Mouse (Mus musculus) forebrain, embryonic 15.5 days (tissue): Measurements from ENCODE around the gene Zfp575. TPM values are rescaled to one million over a fixed set of nuclear protein-coding genes. Genes with fewer than 3 reads are reported as not detected.
"Not testable (repeated sequence)": the region's sequence is repeated elsewhere in the genome, so short reads cannot be mapped to it uniquely, and the experiment has no call there.

ENCODE experiments used
- ATAC-seq: fragments of 200-750 bp; cut with Nextera tagmentation; replicated peaks from 2 replicates; pipeline ENCODE4 v1.8.0; 2017; ENCODE audit warnings: mild to moderate bottlenecking, moderate TSS enrichment, moderate library complexity
- H3K27ac ChIP-seq: fragments of 300-500 bp; sonication (generic); replicated peaks from 2 replicates; pipeline ENCODE4 v1.5.1; 2015; ENCODE audit warnings: mild to moderate bottlenecking, inconsistent platforms
- H3K27me3 ChIP-seq: fragments of 300-500 bp; sonication (generic); 2 replicates; pipeline ENCODE4 v1.6.1; 2015; ENCODE audit warnings: inconsistent platforms
- H3K36me3 ChIP-seq: fragments of 300-500 bp; sonication (generic); 2 replicates; pipeline ENCODE4 v1.6.1; 2015; ENCODE audit warnings: mild to moderate bottlenecking, inconsistent platforms
- H3K4me1 ChIP-seq: fragments of 300-500 bp; sonication (generic); 2 replicates; pipeline ENCODE4 v1.6.1; 2015; ENCODE audit warnings: inconsistent platforms
- H3K4me2 ChIP-seq: fragments of 300-500 bp; sonication (generic); replicated peaks from 2 replicates; pipeline ENCODE4 v1.6.1; 2015; ENCODE audit warnings: mild to moderate bottlenecking, inconsistent platforms
- H3K4me3 ChIP-seq: fragments of 300-500 bp; sonication (generic); 2 replicates; pipeline ENCODE4 v1.5.1; 2015; ENCODE audit warnings: mild to moderate bottlenecking, inconsistent platforms
- H3K9ac ChIP-seq: fragments of 300-500 bp; sonication (generic); replicated peaks from 2 replicates; pipeline ENCODE4 v1.6.1; 2015; ENCODE audit warnings: mild to moderate bottlenecking, inconsistent platforms
- H3K9me3 ChIP-seq: fragments of 300-500 bp; sonication (generic); 2 replicates; pipeline ENCODE4 v1.6.1; 2016; ENCODE audit warnings: inconsistent platforms
- WGBS: fragments of 180-500 bp; shearing (Covaris S2); methylation state at CpG from one replicate; pipeline ENCODE4 v1.1.7; 2015; ENCODE audit warnings: mixed read lengths; 5-methylcytosine and 5-hydroxymethylcytosine counted together
- polyA plus RNA-seq: library from polyadenylated mRNA; unstranded; fragments of >200 nt; fragmentation: Nextera tagmentation; extraction: Ambion mirVana; gene quantifications from 2 replicates; pipeline ENCODE4 v1.2.1, GENCODE M21; 2015

Gene Zfp575
- 11.6 and 11.7 TPM in 2 replicates for polyA plus RNA-seq

DNA sequence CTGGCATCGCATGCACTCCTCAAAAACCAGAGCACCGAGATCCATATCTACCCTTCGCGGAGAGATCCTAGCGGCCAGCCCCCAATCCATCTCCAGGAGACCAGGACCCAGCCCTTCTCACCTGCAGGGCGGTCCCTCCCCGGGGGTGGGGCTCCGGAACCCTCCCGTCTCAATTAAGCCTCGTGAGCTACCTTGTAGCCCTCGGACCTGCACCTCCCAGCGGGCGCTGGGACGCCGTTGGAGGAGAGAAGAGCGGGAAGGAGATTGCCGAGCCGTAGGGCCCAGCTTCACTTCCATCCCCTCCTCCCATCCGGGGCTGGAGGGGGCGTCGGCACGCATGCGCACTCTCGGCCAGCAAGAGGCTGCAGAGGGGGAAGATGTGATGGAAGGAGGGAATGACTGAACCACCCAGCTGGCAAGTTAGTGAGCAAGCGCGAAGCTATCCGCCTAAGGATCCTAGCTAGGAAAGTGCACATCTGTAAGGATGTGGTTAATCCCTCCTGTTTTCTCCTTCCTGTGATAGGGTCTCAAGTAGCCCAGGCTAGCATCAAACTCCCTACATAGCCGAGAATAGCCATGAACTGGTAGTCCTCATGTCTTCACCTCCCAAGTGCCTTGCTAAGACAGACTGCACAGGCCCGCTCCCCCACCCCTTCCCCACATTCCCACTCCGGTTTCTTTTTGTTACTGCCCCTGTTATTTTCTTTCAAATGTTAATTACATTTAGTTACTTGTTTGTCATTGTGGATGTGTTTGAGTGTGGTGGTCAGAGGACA, at the start of gene Zfp575, which contains the start of gene Ethe1:
TSS of gene Zfp575 (minus strand) at position 312 of the 776 bp plus-strand sequence.
TSS of gene Ethe1 (plus strand) at position 214 of the 776 bp plus-strand sequence.
- H3K4me1 ChIP-seq = peaks cover 10% of the 10 kb centered on the region; the same call in 1 of the 2 replicates
- H3K4me3 ChIP-seq = peak within 1 kb of the TSS; percentile 58
- H3K27me3 ChIP-seq = peaks cover 20% of the 10 kb centered on the region
- ATAC-seq = peak; percentile 82
- 5% methylated on average over 30 of the region's 30 CpGs for WGBS
- H3K36me3 ChIP-seq = no peaks in the 10 kb centered on the region
- peak within 1 kb of the TSS; percentile 66 for H3K4me2 ChIP-seq
- H3K27ac ChIP-seq = peak within 1 kb of the TSS; percentile 79
- no peaks in the 10 kb centered on the region for H3K9me3 ChIP-seq
- peak within 1 kb of the TSS; percentile 83 for H3K9ac ChIP-seq

- Histone ChIP-seq H3K36me3 (no peaks in the 10 kb centered on the region), H3K27ac (no peak overlapping the region), H3K4me3 (peak overlapping the region; percentile 15; the same call in 1 of the 2 replicates), H3K4me1 (peaks cover 17% of the 10 kb centered on the region), H3K9ac (no peak overlapping the region), H3K27me3 (peaks cover 44% of the 10 kb centered on the region), H3K9me3 (no peaks in the 10 kb centered on the region), H3K4me2 (peak overlapping the region; percentile 82; the same call in 1 of the 2 replicates)
- 2% methylated on average over 18 of the region's 18 CpGs for WGBS
- ATAC-seq = no peak
These were observed 49.6 kb upstream of the Zfp575 start for GRCm38 (mm10) chr7:24637046-24637445.

DNA sequence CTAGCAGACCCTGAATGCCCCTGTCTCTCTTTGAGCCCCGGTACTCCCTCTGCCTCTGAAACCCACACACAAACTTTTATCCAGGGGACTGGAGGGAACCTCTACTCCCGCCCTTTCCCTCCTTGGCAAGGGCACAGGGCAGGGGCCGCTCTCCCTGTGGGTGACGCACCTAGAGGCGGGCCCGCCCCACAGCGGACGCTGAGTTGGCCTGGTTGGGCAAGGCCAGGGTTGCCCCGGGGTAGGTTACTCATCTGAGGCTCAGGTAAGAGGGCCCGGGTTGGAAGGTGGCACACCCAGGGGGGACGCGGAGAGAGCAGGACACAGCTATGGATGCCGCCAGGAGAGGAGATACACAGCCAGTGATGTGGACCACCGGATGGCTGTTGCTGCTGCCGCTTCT, 48.8 kb upstream of the Zfp575 start, which contains the start of gene Lypd3:
TSS of gene Lypd3 (plus strand) at position 287 of the 400 bp plus-strand sequence.
- Histone ChIP-seq H3K27ac (no peak within 1 kb of the TSS), H3K4me2 (peak within 1 kb of the TSS; percentile 82; the same call in 1 of the 2 replicates), H3K4me3 (peak within 1 kb of the TSS; percentile 15; the same call in 1 of the 2 replicates), H3K27me3 (peaks cover 41% of the 10 kb centered on the region), H3K9ac (no peak within 1 kb of the TSS), H3K36me3 (no peaks in the 10 kb centered on the region), H3K9me3 (no peaks in the 10 kb centered on the region), H3K4me1 (peaks cover 17% of the 10 kb centered on the region)
- 22% methylated on average over 15 of the region's 15 CpGs for WGBS
- no peak for ATAC-seq

- H3K36me3 ChIP-seq = no peaks in the 10 kb centered on the region
- 63% methylated on average over 10 of the region's 10 CpGs for WGBS
These were observed 42.9 kb upstream of the Zfp575 start for GRCm38 (mm10) chr7:24630116-24630880.

GRCm38 (mm10) chr7:24629672-24630071, 42.2 kb upstream of the Zfp575 start:
- Histone ChIP-seq H3K27ac (no peak overlapping the region), H3K4me3 (no peak overlapping the region), H3K4me2 (no peak overlapping the region), H3K36me3 (no peaks in the 10 kb centered on the region), H3K9me3 (no peaks in the 10 kb centered on the region), H3K9ac (no peak overlapping the region), H3K4me1 (peaks cover 6% of the 10 kb centered on the region; the same call in 1 of the 2 replicates), H3K27me3 (0 out of 2 replicates have a peak, but pooled peaks cover 2% of the 10 kb centered on the region)
- no peak for ATAC-seq
- 73% methylated on average over 4 of the region's 4 CpGs for WGBS

More at GRCm38 (mm10) chr7:24630116-24630880, 42.9 kb upstream of the Zfp575 start:
- Histone ChIP-seq H3K4me2 (no peak overlapping the region), H3K4me1 (peaks cover 6% of the 10 kb centered on the region; the same call in 1 of the 2 replicates), H3K27me3 (0 out of 2 replicates have a peak, but pooled peaks cover 2% of the 10 kb centered on the region), H3K4me3 (no peak overlapping the region), H3K9me3 (no peaks in the 10 kb centered on the region), H3K9ac (no peak overlapping the region), H3K27ac (no peak overlapping the region)
- no peak for ATAC-seq

DNA sequence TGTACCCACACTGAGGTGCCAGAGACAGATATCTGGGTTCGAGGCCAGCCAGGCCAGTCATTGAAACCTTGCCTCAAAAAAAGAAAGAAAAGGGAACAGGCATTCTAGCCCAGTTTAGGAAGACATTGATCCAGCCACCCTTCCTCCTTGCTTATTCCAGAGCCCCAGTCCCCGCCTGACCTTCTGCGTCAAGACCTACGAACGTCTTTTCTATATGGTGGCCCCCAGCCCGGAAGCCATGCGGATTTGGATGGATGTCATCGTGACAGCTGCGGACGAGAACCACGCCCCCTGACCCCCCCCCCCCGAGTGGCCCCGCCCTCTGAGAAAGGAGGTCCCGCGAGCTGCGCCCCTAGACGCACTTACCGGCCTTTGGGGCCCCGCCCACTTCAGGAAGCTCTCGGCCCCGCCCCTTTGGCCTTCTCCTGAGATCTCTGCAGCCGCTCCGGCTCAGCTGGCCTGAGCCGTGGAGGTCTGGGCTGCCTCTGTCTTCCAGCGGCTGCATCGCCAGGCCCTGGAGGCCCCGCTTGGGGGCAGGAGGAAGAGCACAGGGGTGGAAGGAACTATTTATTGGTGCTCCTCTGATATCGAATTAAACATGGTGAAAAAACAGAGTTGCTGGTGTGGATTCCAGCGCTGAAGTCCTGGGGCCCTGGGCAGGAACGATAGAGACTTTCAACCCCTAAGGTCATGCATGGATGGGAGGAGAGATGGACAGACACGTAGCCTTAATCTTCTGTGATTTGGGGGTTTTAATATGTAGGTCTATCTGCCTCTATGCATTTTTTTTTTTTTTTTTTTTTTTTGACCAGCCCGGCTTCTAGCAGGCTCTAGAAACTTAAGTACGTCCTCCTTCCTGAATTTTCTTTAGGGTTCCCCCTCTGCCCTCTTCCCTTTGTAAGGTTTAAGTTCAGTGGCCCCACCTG, 41.5 kb upstream of the Zfp575 start:
- ATAC-seq = peak; percentile 84
- Histone ChIP-seq H3K27me3 (0 out of 2 replicates have a peak, but pooled peaks cover 2% of the 10 kb centered on the region), H3K4me3 (peak overlapping the region; percentile 30), H3K27ac (no peak overlapping the region), H3K9me3 (no peaks in the 10 kb centered on the region), H3K4me2 (peak overlapping the region; percentile 52), H3K9ac (peak overlapping the region; percentile 35; the same call in 1 of the 2 replicates), H3K4me1 (peaks cover 6% of the 10 kb centered on the region; the same call in 1 of the 2 replicates), H3K36me3 (no peaks in the 10 kb centered on the region)
- 9% methylated on average over 28 of the region's 33 CpGs for WGBS

DNA sequence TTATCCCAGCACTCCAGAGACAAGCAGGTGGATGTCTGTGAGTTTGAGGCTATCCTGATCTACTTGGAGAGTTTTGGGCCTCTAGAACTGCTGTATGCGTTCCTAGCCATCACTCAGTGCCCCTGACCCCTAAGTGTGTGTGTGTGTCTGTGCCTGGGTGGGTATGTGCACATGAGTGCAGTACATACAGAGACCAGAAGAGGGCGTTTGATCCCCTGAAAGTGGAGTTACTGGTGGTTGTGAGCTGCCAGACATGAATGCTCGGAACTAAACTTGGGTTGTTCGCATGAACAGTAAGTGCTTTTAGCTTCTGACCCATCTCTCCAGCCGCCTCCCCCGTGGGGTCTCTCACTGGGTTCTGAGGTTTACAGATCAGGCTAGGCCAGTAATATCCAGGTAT, 35.5 kb upstream of the Zfp575 start:
- H3K9ac ChIP-seq = no peak overlapping the region
- H3K27me3 ChIP-seq = 0 out of 2 replicates have a peak, but pooled peaks cover 2% of the 10 kb centered on the region
- 86% methylated on average over 6 of the region's 6 CpGs for WGBS
- no peak overlapping the region for H3K4me2 ChIP-seq
- H3K9me3 ChIP-seq = no peaks in the 10 kb centered on the region
- H3K27ac ChIP-seq = no peak overlapping the region
- H3K4me1 ChIP-seq = no peaks in the 10 kb centered on the region
- ATAC-seq = no peak
- no peak overlapping the region for H3K4me3 ChIP-seq
- no peaks in the 10 kb centered on the region for H3K36me3 ChIP-seq

DNA sequence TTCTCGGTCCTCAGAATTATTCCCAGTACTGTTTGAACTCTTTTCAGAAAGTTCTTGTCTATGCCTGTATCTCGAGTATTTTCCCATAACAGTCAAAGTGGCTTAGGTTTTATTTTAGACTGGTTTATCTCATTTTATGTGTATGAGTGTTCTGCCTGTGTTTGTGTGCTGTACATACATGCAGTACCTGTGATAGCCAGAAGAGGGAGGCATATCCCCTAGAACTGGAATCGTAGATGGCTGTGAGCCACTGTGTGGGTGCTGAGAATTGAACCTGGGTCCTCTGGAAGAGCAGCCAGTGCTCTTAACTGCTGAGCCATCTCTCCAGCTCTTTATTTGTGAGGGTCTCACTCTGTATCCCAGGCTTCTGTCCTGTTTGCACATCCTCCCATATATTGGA, 33.8 kb upstream of the Zfp575 start:
- H3K4me2 ChIP-seq = no peak overlapping the region
- WGBS = 91% methylated on average over 3 of the region's 3 CpGs
- no peaks in the 10 kb centered on the region for H3K36me3 ChIP-seq
- no peak for ATAC-seq
- no peak overlapping the region for H3K9ac ChIP-seq
- H3K4me3 ChIP-seq = no peak overlapping the region
- H3K4me1 ChIP-seq = no peaks in the 10 kb centered on the region
- no peaks in the 10 kb centered on the region for H3K27me3 ChIP-seq
- H3K9me3 ChIP-seq = no peaks in the 10 kb centered on the region
- H3K27ac ChIP-seq = no peak overlapping the region

DNA sequence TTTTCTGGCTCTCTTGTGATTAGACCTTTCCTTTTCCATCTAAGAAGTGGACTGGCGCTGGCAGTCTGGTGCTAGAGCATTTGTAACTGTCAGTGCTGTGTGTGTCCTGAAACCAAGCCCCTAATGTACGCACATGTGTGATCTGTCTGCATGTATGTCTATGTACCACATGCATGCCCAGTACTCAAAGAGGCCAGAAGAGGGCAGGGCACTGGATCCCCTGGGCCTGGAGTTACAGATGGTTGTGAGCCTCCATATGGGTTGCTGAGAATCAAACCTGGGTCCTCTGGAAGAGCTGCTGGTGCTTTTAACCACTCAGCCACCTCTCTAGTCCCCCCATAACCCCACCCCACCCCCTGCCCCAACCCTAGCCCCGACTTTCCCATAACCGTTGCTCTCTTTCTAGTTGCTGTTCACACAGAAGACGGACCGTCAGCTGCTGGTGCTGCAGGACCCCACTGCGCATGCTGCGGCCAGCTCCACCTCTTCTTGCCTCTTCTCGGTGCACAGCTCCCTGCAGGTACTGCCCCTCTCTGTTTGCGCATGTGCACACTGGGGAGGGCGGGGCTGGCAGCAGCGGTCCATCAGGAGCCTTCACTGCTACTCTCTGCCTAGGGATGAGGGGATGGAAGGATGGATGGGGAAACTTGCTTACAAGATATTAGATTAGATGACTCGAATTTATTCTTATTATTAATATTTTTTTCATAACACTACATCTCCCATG, 32.4 kb upstream of the Zfp575 start:
- no peaks in the 10 kb centered on the region for H3K9me3 ChIP-seq
- no peak overlapping the region for H3K9ac ChIP-seq
- H3K36me3 ChIP-seq = no peaks in the 10 kb centered on the region
- no peaks in the 10 kb centered on the region for H3K4me1 ChIP-seq
- WGBS = 57% methylated on average over 13 of the region's 13 CpGs
- no peak overlapping the region for H3K4me3 ChIP-seq
- H3K4me2 ChIP-seq = no peak overlapping the region
- no peak for ATAC-seq
- no peaks in the 10 kb centered on the region for H3K27me3 ChIP-seq
- H3K27ac ChIP-seq = no peak overlapping the region

DNA sequence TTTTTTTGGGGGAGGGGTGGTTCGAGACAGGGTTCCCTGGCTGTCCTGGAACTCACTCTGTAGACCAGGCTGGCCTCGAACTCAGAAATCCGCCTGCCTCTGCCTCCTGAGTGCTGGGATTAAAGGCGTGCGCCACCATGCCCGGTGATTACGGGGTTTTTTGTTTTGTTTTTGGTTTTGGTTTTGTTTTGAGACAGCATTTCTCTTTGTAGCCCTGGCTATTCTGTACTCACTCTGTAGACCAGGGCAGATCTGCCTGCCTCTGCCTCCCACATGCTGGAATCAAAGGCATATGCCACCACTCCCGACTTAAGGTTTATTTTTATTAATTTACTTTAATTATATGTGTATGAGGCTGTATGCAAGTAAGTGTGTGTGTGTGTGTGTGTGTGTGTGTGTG, 30.9 kb upstream of the Zfp575 start:
- not testable (repeated sequence) for H3K27ac ChIP-seq, ATAC-seq, H3K27me3 ChIP-seq, H3K4me1 ChIP-seq, H3K9me3 ChIP-seq, H3K4me3 ChIP-seq, H3K4me2 ChIP-seq, H3K36me3 ChIP-seq, H3K9ac ChIP-seq
- WGBS = 92% methylated on average over 8 of the region's 8 CpGs
